Mouse (Mus musculus) cortical plate, adult 2 months (tissue): Measurements from ENCODE around the gene Sag. TPM values are rescaled to one million over a fixed set of nuclear protein-coding genes. Genes with fewer than 3 reads are reported as not detected.
A peak's percentile ranks its signal among the peaks of the same experiment; 100 is the strongest.

Source experiments
- H3K27ac ChIP-seq: fragments of 200-500 bp; 2 replicates; pipeline ENCODE4 v1.5.1; 2012; ENCODE audit warnings: low read length, control low read depth, inconsistent platforms; ENCODE audit not compliant: insufficient read depth
- H3K4me1 ChIP-seq: fragments of 200-500 bp; 2 replicates; pipeline ENCODE4 v1.6.1; 2011; ENCODE audit warnings: low read length; ENCODE audit not compliant: control insufficient read depth, insufficient read depth
- H3K4me3 ChIP-seq: fragments of 200-500 bp; 2 replicates; pipeline ENCODE4 v1.5.1; 2011; ENCODE audit warnings: mild to moderate bottlenecking, low read length, control low read depth; ENCODE audit not compliant: insufficient read depth
- CTCF ChIP-seq: fragments of 200-500 bp; IDR thresholded peaks from 2 replicates; pipeline ENCODE4 v1.5.1; 2011; ENCODE audit warnings: mild to moderate bottlenecking, control low read depth, low read length; ENCODE audit not compliant: insufficient read depth; ENCODE audit errors: extremely low read depth
- POLR2A ChIP-seq: fragments of 200-500 bp; IDR thresholded peaks from 2 replicates; pipeline ENCODE4 v1.6.1; 2011; ENCODE audit warnings: mild to moderate bottlenecking, low read length, control low read depth; ENCODE audit not compliant: insufficient read depth; ENCODE audit errors: extremely low read depth
- polyA plus RNA-seq: library from polyadenylated mRNA; depleted of rRNA; stranded (reverse); fragments of >200 nt; gene quantifications from 2 replicates; pipeline ENCODE4 v1.2.3, GENCODE M21; 2012; rRNA removed

Gene Sag
- 2.2 and 3.0 TPM in 2 replicates for polyA plus RNA-seq

GRCm38 (mm10) chr1:87803576-87803975 is at the start of gene Sag:
Sag (plus strand) TSS chr1:87803680.
- H3K27ac ChIP-seq: no peak within 1 kb of the TSS
- no peak within 1 kb of the TSS for H3K4me3 ChIP-seq
- TF ChIP-seq CTCF: no peak
- TF ChIP-seq POLR2A: no peak

GRCm38 (mm10) chr1:87755641-87756470 is 47.6 kb upstream of the Sag start, which contains the start of gene Atg16l1:
Atg16l1 (plus strand) TSS chr1:87755870.
- TF ChIP-seq CTCF (peak; percentile 61), POLR2A (peak; percentile 62)

More at GRCm38 (mm10) chr1:87803576-87803975, at the start of gene Sag:
- H3K4me1 ChIP-seq: no peaks in the 10 kb centered on the region

DNA sequence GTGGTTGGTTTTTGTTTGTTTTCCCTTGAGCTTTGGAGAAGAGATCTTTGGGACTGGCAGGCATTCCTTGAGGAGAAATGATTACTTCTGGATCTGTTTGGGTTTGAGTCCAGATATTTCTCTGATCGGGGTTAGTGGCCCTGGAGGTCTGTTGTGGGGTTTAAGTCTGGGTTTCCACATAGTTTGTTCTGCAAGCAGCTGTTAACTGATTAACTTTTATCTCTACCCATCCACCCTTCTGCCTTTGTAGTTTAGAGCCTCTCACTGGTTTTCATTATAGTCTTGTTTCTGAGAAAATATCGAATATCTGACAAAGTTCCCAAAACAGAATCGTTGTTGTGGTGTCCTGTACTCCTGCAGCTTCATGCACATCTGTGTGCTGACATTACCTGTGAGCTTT is 39.7 kb upstream of the Sag start:
- Histone ChIP-seq H3K4me3 (no peak overlapping the region), H3K27ac (no peak overlapping the region), H3K4me1 (no peaks in the 10 kb centered on the region)
- TF ChIP-seq POLR2A (no peak), CTCF (no peak)

More at GRCm38 (mm10) chr1:87755641-87756470, 47.6 kb upstream of the Sag start, which contains the start of gene Atg16l1:
- H3K4me1 ChIP-seq: peaks cover 3% of the 10 kb centered on the region; the same call in 1 of the 2 replicates
- H3K27ac ChIP-seq: peak within 1 kb of the TSS; percentile 94
- H3K4me3 ChIP-seq: peak within 1 kb of the TSS; percentile 95

GRCm38 (mm10) chr1:87765741-87766140 is 37.7 kb upstream of the Sag start:
- H3K4me3 ChIP-seq: no peak overlapping the region
- TF ChIP-seq CTCF (no peak), POLR2A (no peak)

DNA sequence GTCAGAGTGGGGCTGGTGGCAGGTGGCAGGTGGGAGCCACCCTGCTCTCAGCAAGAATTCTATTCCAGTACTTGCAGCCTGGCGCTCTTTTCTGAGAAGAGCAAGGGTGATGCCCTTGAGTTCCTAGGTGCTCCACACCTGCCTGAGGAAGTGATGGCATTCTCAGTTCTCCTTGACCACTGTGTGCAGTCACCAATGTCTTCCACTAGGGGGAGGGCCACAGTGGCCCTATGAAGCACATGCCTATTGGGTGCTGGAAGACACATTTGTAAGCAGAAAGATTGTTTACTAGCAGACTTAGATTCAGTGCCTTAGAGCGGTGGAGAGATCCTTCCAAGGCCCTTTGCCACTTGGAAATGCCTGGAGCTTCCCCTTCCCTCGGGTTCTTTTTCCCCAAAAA is 37.2 kb upstream of the Sag start:
- no peaks in the 10 kb centered on the region for H3K4me1 ChIP-seq
- H3K4me3 ChIP-seq: no peak overlapping the region
- TF ChIP-seq POLR2A (no peak), CTCF (peak; percentile 63)
- no peak overlapping the region for H3K27ac ChIP-seq

More at GRCm38 (mm10) chr1:87765741-87766140, 37.7 kb upstream of the Sag start:
- Histone ChIP-seq H3K27ac (no peak overlapping the region), H3K4me1 (no peaks in the 10 kb centered on the region)

GRCm38 (mm10) chr1:87769263-87769662 is 34.2 kb upstream of the Sag start:
- no peaks in the 10 kb centered on the region for H3K4me1 ChIP-seq
- TF ChIP-seq POLR2A (no peak), CTCF (no peak)
- H3K4me3 ChIP-seq: no peak overlapping the region
- H3K27ac ChIP-seq: no peak overlapping the region

DNA sequence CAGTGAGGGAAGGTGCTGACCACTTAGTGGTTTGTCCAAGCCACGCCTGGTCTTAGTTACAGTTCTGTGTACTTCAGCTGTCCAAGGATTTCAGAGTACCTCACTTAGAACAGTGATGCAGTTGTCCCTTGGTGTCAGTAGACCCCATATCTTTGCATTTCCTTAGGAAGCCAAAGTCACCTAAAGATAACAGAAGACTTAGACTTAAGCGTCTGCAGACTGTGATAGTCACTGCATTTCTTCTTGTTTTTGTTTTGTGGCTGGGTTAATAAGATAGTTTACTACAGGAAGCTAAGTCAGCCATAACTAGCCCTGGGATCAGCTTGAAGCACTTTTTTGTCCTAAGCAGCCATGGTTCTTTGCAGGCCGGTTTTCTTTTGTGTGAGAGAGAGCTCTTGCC is 33.0 kb upstream of the Sag start:
- Histone ChIP-seq H3K4me3 (no peak overlapping the region), H3K4me1 (no peaks in the 10 kb centered on the region), H3K27ac (no peak overlapping the region)
- no peak for TF ChIP-seq POLR2A
- TF ChIP-seq CTCF: no peak

DNA sequence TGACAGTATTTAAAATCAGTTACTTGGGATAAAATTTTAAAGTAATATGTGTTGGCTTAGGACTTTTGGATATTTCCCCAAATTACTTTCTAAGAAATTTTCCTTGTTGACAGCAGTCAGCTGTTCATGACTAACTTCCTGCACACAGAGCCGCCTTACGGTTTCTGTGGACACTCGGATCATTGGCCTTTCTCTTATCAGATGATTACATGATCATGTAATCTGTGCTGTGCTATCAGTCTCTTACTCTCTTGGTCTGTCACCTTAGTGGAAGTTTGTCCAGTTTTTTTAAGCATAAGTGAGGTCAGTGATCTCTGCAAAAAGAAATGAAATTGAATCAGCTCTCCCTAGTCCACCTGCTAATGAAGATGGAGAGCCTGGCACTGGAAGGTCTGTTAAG is 31.8 kb upstream of the Sag start:
- TF ChIP-seq CTCF: no peak
- no peak for TF ChIP-seq POLR2A

GRCm38 (mm10) chr1:87773336-87773735 is 30.1 kb upstream of the Sag start:
- Histone ChIP-seq H3K27ac (no peak overlapping the region), H3K4me3 (no peak overlapping the region), H3K4me1 (no peaks in the 10 kb centered on the region)
- TF ChIP-seq CTCF (no peak), POLR2A (no peak)

More for the DNA sequence above, 31.8 kb upstream of the Sag start:
- Histone ChIP-seq H3K27ac (no peak overlapping the region), H3K4me3 (no peak overlapping the region), H3K4me1 (no peaks in the 10 kb centered on the region)

GRCm38 (mm10) chr1:87774845-87775244 is 28.6 kb upstream of the Sag start:
- Histone ChIP-seq H3K27ac (no peak overlapping the region), H3K4me1 (no peaks in the 10 kb centered on the region), H3K4me3 (no peak overlapping the region)
- TF ChIP-seq POLR2A: no peak
- no peak for TF ChIP-seq CTCF
